Mouse (Mus musculus): ENCODE results near the gene Icosl.
"Not testable (repeated sequence)": the region's sequence is repeated elsewhere in the genome, so short reads cannot be mapped to it uniquely, and the experiment has no call there.

Icosl gene

GRCm38 (mm10) chr10:78077862-78078261, 8.8 kb downstream of the Icosl start:
- DNase-seq: no peak

GRCm38 (mm10) chr10:78078276-78078675, 9.2 kb downstream of the Icosl start:
- no peak for DNase-seq

- DNase-seq: no peak
Measured at GRCm38 (mm10) chr10:78079955-78080591, 11.0 kb downstream of the Icosl start.

- DNase-seq: no peak
Measured at GRCm38 (mm10) chr10:78084073-78084472, 15.0 kb downstream of the Icosl start.

GRCm38 (mm10) chr10:78085711-78086110, 16.6 kb downstream of the Icosl start:
- DNase-seq: no peak

- DNase-seq: no peak
Measured at GRCm38 (mm10) chr10:78086444-78087061, 17.5 kb downstream of the Icosl start.

GRCm38 (mm10) chr10:78087101-78087511, 18.0 kb downstream of the Icosl start:
- DNase-seq: no peak

GRCm38 (mm10) chr10:78090246-78090645, 21.1 kb downstream of the Icosl start:
- peak; percentile 32 for DNase-seq

- no peak for DNase-seq
Measured at GRCm38 (mm10) chr10:78090706-78091491, 21.8 kb downstream of the Icosl start.

- no peak for DNase-seq
Measured at GRCm38 (mm10) chr10:78091865-78092724, 23.0 kb downstream of the Icosl start.

- no peak for DNase-seq
Measured at GRCm38 (mm10) chr10:78092725-78093029, 23.6 kb downstream of the Icosl start.

- DNase-seq: peak; percentile 62
Measured at GRCm38 (mm10) chr10:78095221-78095620, 26.1 kb downstream of the Icosl start.

- peak; percentile 44 for DNase-seq
Measured at GRCm38 (mm10) chr10:78095954-78096931, 27.1 kb downstream of the Icosl start.

GRCm38 (mm10) chr10:78099860-78100259, 30.8 kb downstream of the Icosl start:
- not testable (repeated sequence) for DNase-seq

- DNase-seq: peak; percentile 16
Measured at GRCm38 (mm10) chr10:78100989-78101780, 32.1 kb downstream of the Icosl start.

GRCm38 (mm10) chr10:78104555-78105490, 35.7 kb downstream of the Icosl start:
- peak; percentile 81 for DNase-seq

GRCm38 (mm10) chr10:78105548-78105947, 36.4 kb downstream of the Icosl start:
- peak; percentile 74 for DNase-seq

- DNase-seq: no peak
Measured at GRCm38 (mm10) chr10:78114521-78115092, 45.5 kb downstream of the Icosl start.

- DNase-seq: no peak
Measured at GRCm38 (mm10) chr10:78115153-78115552, 46.1 kb downstream of the Icosl start.
